Mouse (Mus musculus) bone marrow, adult 2 months (tissue): Measurements from ENCODE around the gene Csk.

Experiments
- CTCF ChIP-seq: fragments of 200-500 bp; IDR thresholded peaks from 2 replicates; pipeline ENCODE4 v1.5.1; 2011; ENCODE audit warnings: low read length, control low read depth; ENCODE audit not compliant: control insufficient read depth, insufficient read depth
- POLR2A ChIP-seq: fragments of 200-500 bp; IDR thresholded peaks from 2 replicates; pipeline ENCODE4 v1.6.1; 2011; ENCODE audit warnings: low read depth, mild to moderate bottlenecking, control low read depth, low read length, borderline replicate concordance; ENCODE audit not compliant: control insufficient read depth

- TF ChIP-seq POLR2A, result no peak
- TF ChIP-seq CTCF, result no peak
Measured at GRCm38 (mm10) chr9:57669566-57669965, 16.1 kb upstream of the Csk start.
